Mouse (Mus musculus) forebrain, embryonic 13.5 days (tissue): ENCODE results near the gene Dlgap1. TPM values are rescaled to one million over a fixed set of nuclear protein-coding genes. Genes with fewer than 3 reads are reported as not detected.

Experiments used
- ATAC-seq: fragments of 200-750 bp; cut with Nextera tagmentation; 2 replicates; pipeline ENCODE4 v1.8.0; 2017
- H3K27ac ChIP-seq: fragments of 300-500 bp; sonication (generic); 2 replicates; pipeline ENCODE4 v1.5.1; 2015; ENCODE audit warnings: inconsistent platforms, mild to moderate bottlenecking, moderate library complexity
- H3K27me3 ChIP-seq: fragments of 300-500 bp; sonication (generic); 2 replicates; pipeline ENCODE4 v1.6.1; 2015; ENCODE audit warnings: mild to moderate bottlenecking, inconsistent platforms
- H3K36me3 ChIP-seq: fragments of 300-500 bp; sonication (generic); 2 replicates; pipeline ENCODE4 v1.6.1; 2015; ENCODE audit warnings: mild to moderate bottlenecking, inconsistent platforms; ENCODE audit not compliant: poor library complexity, severe bottlenecking
- H3K4me1 ChIP-seq: fragments of 300-500 bp; sonication (generic); 2 replicates; pipeline ENCODE4 v1.6.1; 2015; ENCODE audit warnings: inconsistent platforms
- H3K4me2 ChIP-seq: fragments of 300-500 bp; sonication (generic); 2 replicates; pipeline ENCODE4 v1.6.1; 2015; ENCODE audit warnings: inconsistent platforms, mild to moderate bottlenecking, moderate library complexity
- H3K4me3 ChIP-seq: fragments of 300-500 bp; sonication (generic); 2 replicates; pipeline ENCODE4 v1.5.1; 2015; ENCODE audit warnings: mild to moderate bottlenecking, inconsistent platforms
- H3K9ac ChIP-seq: fragments of 300-500 bp; sonication (generic); 2 replicates; pipeline ENCODE4 v1.6.1; 2015; ENCODE audit warnings: mild to moderate bottlenecking, inconsistent platforms
- H3K9me3 ChIP-seq: fragments of 300-500 bp; sonication (generic); replicated peaks from 2 replicates; pipeline ENCODE4 v1.6.1; 2016; ENCODE audit warnings: inconsistent platforms
- WGBS: fragments of 180-500 bp; shearing (Covaris S2); methylation state at CpG from one replicate; pipeline ENCODE4 v1.1.7; 2015; 5-methylcytosine and 5-hydroxymethylcytosine counted together
- polyA plus RNA-seq: library from polyadenylated mRNA; unstranded; fragments of >200 nt; fragmentation: Nextera tagmentation; extraction: Ambion mirVana; gene quantifications from 2 replicates; pipeline ENCODE4 v1.2.1, GENCODE M21; 2015

Gene Dlgap1
- polyA plus RNA-seq, 1 experiment from 2014 or later: 9.3 TPM

DNA sequence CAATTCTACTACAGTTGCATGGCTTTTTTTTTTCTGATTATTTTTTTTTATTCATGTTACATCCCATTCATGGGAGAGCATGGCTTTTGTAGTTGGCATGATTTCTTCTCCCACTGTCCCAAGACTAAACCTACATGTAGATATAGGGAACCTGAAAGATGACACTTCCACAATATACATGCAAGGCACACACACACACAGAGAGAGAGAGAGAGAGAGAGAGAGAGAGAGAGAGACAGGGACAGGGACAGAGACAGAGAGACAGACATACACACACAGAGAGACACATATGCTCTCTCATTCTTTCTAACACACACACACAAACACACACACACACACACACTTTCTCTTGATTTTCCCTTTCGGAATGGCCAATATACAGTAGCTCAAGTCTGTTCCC lies 395.1 kb downstream of the Dlgap1 start:
- peak; percentile 34 for ATAC-seq
- peaks cover 7% of the 10 kb centered on the region; the same call in 1 of the 2 replicates for H3K4me1 ChIP-seq
- no peak overlapping the region for H3K4me2 ChIP-seq
- no peaks in the 10 kb centered on the region for H3K9me3 ChIP-seq
- peak overlapping the region; percentile 59 for H3K27ac ChIP-seq
- H3K27me3 ChIP-seq: no peaks in the 10 kb centered on the region
- H3K9ac ChIP-seq: no peak overlapping the region
- WGBS: 96% methylated on average over 1 of the region's 1 CpGs
- H3K36me3 ChIP-seq: no peaks in the 10 kb centered on the region
- H3K4me3 ChIP-seq: no peak overlapping the region

DNA sequence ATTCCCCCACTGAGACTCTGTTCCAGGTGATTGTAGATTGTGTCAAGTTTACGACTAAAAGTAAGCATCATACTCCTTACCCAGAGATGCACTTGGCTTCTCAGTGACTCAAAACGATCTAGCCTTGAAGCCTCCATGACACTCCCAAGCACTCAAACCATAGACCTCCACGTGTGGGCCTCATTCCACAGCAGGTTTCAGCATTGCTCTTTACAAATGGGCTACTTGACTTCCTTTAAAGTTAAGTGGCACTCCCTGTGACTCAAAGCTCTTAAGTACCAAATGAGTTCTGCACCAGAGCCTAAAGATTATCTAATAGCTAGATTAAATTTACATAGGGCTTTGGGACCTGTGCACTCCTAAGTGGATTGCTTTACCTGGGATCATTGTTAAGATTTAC lies 400.3 kb downstream of the Dlgap1 start:
- 73% methylated on average over 3 of the region's 3 CpGs for WGBS

DNA sequence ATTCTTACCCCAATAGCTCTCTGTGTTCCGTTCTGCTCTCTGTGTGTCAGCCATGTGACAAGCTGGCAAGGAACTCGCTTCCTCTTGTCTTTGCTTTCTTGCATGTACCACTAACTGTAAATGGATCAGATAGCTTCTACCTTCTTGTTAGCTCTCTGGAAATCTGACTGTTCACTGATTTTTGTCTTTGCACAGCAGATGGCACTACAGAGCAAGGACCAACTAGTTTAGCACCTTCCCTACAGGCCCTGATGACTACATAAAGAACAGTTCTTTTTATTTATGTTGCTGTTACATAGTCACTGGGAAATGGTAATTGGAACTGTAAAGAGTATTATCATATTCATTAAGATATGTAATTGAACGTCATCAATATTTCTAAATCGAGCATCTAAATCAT lies 408.1 kb downstream of the Dlgap1 start:
- no peak overlapping the region for H3K27ac ChIP-seq
- H3K4me3 ChIP-seq: no peak overlapping the region
- H3K36me3 ChIP-seq: no peaks in the 10 kb centered on the region
- H3K9ac ChIP-seq: no peak overlapping the region
- no peak overlapping the region for H3K4me2 ChIP-seq
- WGBS: 81% methylated on average over 4 of the region's 4 CpGs
- H3K4me1 ChIP-seq: no peaks in the 10 kb centered on the region
- no peaks in the 10 kb centered on the region for H3K27me3 ChIP-seq
- H3K9me3 ChIP-seq: no peaks in the 10 kb centered on the region
- no peak for ATAC-seq

More for the DNA sequence above, 400.3 kb downstream of the Dlgap1 start:
- H3K4me2 ChIP-seq: no peak overlapping the region
- H3K36me3 ChIP-seq: no peaks in the 10 kb centered on the region
- H3K4me1 ChIP-seq: peaks cover 3% of the 10 kb centered on the region; the same call in 1 of the 2 replicates
- H3K9me3 ChIP-seq: no peaks in the 10 kb centered on the region
- no peak overlapping the region for H3K27ac ChIP-seq
- no peak overlapping the region for H3K4me3 ChIP-seq
- ATAC-seq: no peak
- H3K9ac ChIP-seq: no peak overlapping the region
- H3K27me3 ChIP-seq: no peaks in the 10 kb centered on the region

DNA sequence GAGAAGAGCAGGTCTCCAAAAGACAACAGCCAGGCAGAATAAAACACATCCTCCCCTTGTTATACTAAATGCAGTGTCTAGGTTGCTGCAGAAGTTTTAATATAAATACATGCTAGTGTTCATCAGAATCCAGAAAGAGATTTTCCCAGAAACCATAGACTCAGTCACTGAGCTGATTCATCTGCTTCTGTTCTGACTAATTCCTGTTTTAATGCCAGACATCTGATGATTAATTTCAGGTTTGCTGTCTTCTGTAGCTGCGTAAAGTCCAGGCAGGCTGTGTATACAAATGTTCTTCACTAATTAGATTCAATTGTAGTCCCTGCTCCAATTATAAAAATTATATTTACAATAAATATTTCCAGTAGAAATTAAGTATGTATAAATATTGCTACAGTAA lies 419.6 kb downstream of the Dlgap1 start:
- ATAC-seq: no peak

DNA sequence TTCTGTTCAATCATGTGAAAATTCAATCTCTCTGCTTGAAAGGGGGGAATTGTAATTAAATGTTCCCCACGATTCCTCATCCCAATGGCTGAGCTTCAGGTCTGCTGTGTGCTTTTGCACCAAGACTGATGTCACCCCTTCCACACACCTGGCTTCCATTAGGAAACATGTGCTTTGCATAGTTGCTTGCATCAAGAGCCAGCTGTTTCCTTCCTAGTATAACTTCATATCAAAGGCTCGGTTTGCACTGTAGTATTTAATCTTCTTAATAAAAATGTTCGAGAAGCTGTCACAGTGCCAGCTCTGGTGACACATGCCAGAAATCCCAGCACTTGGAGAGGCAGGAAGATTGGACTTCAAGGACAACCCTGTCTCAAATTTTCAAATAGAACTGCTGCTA lies 428.3 kb downstream of the Dlgap1 start:
- no peak overlapping the region; the same call in 1 of the 2 replicates for H3K27ac ChIP-seq
- peak; percentile 63; the same call in 1 of the 2 replicates for ATAC-seq
- no peaks in the 10 kb centered on the region for H3K36me3 ChIP-seq
- no peaks in the 10 kb centered on the region for H3K27me3 ChIP-seq
- H3K4me2 ChIP-seq: 0 out of 2 replicates have a peak overlapping the region, but pooled peaks have one; percentile 1
- 29% methylated on average over 3 of the region's 3 CpGs for WGBS
- H3K4me3 ChIP-seq: no peak overlapping the region
- H3K4me1 ChIP-seq: peaks cover 7% of the 10 kb centered on the region; the same call in 1 of the 2 replicates
- H3K9me3 ChIP-seq: no peaks in the 10 kb centered on the region
- H3K9ac ChIP-seq: no peak overlapping the region

More for the DNA sequence above, 419.6 kb downstream of the Dlgap1 start:
- WGBS: 91% methylated on average over 1 of the region's 1 CpGs
- no peak overlapping the region for H3K27ac ChIP-seq
- H3K36me3 ChIP-seq: no peaks in the 10 kb centered on the region
- H3K9ac ChIP-seq: no peak overlapping the region
- H3K27me3 ChIP-seq: no peaks in the 10 kb centered on the region
- H3K4me3 ChIP-seq: no peak overlapping the region
- H3K9me3 ChIP-seq: 0 out of 2 replicates have a peak, but pooled peaks cover 5% of the 10 kb centered on the region
- no peak overlapping the region for H3K4me2 ChIP-seq
- H3K4me1 ChIP-seq: no peaks in the 10 kb centered on the region

DNA sequence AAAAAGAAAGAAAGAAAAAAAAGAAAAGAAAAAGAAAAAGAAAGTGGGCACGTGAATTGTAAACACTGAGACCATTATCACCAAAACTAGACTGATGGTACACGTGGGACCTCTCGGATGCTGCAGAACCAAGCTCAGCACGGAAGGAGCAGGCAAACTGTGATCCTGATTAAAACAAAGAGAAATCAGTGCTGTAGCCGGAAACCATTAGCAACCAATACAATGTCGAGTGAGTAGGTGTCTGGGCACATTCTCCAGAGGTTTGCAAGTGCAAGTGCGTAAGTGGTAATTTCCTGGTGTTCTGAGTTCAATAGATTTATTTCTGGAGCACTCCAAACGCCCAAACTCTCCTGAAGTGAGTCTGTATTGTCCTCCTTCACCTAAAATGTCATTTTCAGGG lies 428.8 kb downstream of the Dlgap1 start:
- Histone ChIP-seq H3K4me1 (peaks cover 7% of the 10 kb centered on the region; the same call in 1 of the 2 replicates), H3K27ac (no peak overlapping the region), H3K4me2 (no peak overlapping the region), H3K4me3 (no peak overlapping the region), H3K9ac (no peak overlapping the region), H3K27me3 (no peaks in the 10 kb centered on the region), H3K9me3 (no peaks in the 10 kb centered on the region), H3K36me3 (no peaks in the 10 kb centered on the region)
- 0 out of 2 replicates have a peak, but pooled peaks have one; percentile 38 for ATAC-seq
- 55% methylated on average over 8 of the region's 8 CpGs for WGBS

DNA sequence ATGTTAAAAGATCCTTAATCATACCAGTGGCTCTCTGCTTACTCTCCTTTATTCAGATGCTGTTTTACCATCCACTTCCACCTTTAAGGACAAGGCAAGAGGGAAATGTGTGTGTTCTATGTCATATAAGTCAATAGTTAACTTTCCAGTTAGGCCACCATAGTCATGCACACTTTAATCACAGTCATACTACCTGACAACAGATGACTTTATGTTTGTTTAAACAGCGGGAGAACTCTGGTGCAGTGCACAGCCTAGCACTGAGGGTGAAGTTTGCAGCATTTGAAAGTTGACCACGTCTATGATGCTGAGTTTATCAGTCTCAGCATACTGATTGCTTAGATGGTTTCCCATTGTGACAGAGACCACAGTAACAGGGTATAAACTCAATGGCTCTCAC lies 433.0 kb downstream of the Dlgap1 start:
- no peaks in the 10 kb centered on the region for H3K27me3 ChIP-seq
- no peak overlapping the region for H3K4me2 ChIP-seq
- H3K27ac ChIP-seq: no peak overlapping the region
- H3K9ac ChIP-seq: no peak overlapping the region
- no peaks in the 10 kb centered on the region for H3K9me3 ChIP-seq
- no peaks in the 10 kb centered on the region for H3K36me3 ChIP-seq
- peaks cover 5% of the 10 kb centered on the region; the same call in 1 of the 2 replicates for H3K4me1 ChIP-seq
- WGBS: 77% methylated on average over 2 of the region's 2 CpGs
- no peak overlapping the region for H3K4me3 ChIP-seq
- no peak for ATAC-seq

DNA sequence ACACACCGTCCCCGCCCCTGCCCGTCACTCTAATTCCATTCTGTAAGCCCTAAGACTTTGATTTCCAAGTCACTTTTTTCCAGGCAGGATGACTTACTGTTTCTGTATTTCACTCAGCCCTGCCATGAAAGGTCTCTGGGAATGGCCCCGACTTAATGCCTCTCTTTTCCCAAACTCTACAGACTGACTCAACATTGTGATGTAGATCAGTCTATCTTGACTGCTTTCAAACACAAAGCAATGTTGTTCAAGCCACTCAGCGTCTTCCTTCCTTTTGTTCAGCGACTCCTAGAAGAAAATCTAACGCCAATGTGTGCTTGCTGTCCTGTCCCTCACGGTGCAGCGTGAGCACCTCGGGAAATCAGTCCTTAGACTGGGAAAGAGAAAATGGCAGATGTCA lies 434.9 kb downstream of the Dlgap1 start:
- H3K27ac ChIP-seq: no peak overlapping the region
- 15% methylated on average over 10 of the region's 10 CpGs for WGBS
- H3K36me3 ChIP-seq: no peaks in the 10 kb centered on the region
- H3K9me3 ChIP-seq: no peaks in the 10 kb centered on the region
- H3K4me2 ChIP-seq: no peak overlapping the region
- ATAC-seq: no peak
- no peaks in the 10 kb centered on the region for H3K4me1 ChIP-seq
- H3K4me3 ChIP-seq: no peak overlapping the region
- no peak overlapping the region for H3K9ac ChIP-seq
- H3K27me3 ChIP-seq: no peaks in the 10 kb centered on the region

DNA sequence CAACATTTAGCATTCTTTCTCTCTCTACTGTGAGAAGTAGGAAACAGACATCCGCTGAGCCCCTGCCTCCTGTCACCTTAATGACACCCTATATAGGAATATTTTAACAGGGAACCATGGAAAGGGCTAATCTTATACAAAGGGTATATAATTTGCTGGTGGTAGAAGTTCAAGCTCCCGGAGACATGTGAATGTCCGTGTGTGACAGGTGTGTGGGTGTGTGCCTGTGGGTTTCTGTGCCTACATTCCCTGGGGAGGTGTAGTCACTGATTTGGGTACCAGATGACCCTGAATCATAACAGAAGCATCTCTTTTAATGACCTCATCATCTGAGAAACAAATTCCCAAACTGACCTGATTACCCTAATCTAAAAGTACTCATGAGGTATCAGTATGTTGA lies 445.3 kb downstream of the Dlgap1 start:
- H3K4me1 ChIP-seq: no peaks in the 10 kb centered on the region
- no peak overlapping the region for H3K4me3 ChIP-seq
- no peaks in the 10 kb centered on the region for H3K9me3 ChIP-seq
- no peak overlapping the region for H3K27ac ChIP-seq
- no peaks in the 10 kb centered on the region for H3K27me3 ChIP-seq
- H3K9ac ChIP-seq: no peak overlapping the region
- H3K4me2 ChIP-seq: no peak overlapping the region
- no peaks in the 10 kb centered on the region for H3K36me3 ChIP-seq
- no peak for ATAC-seq
- 92% methylated on average over 3 of the region's 3 CpGs for WGBS

DNA sequence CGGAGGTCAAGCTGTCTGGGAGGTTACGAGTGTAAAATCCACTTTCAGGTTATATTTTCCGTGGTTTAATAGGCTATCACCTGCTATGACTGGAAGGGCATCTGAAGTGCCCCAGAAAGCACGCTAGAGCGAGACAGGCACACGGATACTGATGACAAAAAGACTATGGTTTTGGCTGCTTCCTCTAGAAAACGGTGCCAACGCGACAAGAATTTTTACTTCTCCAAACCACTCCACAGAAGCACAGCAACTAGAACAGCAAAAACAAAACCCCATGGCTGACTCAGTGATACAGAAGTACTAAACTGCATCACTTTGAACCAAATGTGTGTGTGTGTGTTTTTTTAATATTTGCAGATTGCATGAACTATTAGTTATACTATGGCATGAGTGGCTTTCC lies 459.0 kb downstream of the Dlgap1 start:
- no peak overlapping the region for H3K4me2 ChIP-seq
- H3K9ac ChIP-seq: no peak overlapping the region
- 92% methylated on average over 9 of the region's 9 CpGs for WGBS
- no peak overlapping the region for H3K27ac ChIP-seq
- no peak for ATAC-seq
- no peaks in the 10 kb centered on the region for H3K27me3 ChIP-seq
- no peaks in the 10 kb centered on the region for H3K9me3 ChIP-seq
- H3K4me1 ChIP-seq: 0 out of 2 replicates have a peak, but pooled peaks cover 5% of the 10 kb centered on the region
- no peaks in the 10 kb centered on the region for H3K36me3 ChIP-seq
- no peak overlapping the region for H3K4me3 ChIP-seq

DNA sequence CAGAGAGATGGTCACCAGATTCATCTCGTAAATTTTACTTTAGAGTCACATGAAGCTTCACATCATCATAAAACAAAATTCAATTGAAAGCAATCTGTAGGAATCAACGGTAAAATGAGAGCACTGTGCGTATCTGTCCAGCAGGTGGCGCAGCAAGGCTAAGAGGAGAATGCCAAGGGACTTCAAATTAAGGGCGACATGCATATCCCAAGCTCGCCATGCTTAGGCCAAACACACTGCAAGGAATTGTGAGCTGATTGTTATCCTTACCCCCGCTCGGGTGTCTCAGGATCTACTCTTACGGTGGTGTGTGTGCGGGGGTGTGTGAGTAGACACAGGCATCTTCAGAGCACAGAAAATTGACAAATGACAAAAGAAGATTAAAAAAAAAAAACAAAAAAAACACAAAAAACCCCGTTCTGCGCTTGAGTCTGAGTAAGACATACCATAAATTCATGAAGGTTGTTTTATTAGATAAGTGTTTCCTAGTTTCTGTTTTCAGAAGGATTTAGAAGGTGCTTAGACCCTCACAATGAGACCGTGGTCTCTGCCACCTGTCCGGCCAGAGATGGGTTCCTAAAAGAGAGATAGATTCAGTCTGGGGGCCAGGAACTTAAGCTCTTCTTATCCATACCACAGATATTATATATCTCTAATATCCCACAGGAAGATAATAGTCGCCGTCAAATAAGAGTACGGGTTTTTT lies 461.0 kb downstream of the Dlgap1 start:
- Histone ChIP-seq H3K4me1 (0 out of 2 replicates have a peak, but pooled peaks cover 5% of the 10 kb centered on the region), H3K4me2 (peak overlapping the region; percentile 46), H3K9ac (no peak overlapping the region), H3K27me3 (no peaks in the 10 kb centered on the region), H3K36me3 (no peaks in the 10 kb centered on the region), H3K4me3 (peak overlapping the region; percentile 9; the same call in 1 of the 2 replicates), H3K27ac (no peak overlapping the region), H3K9me3 (no peaks in the 10 kb centered on the region)
- peak; percentile 77 for ATAC-seq
- 15% methylated on average over 17 of the region's 17 CpGs for WGBS

DNA sequence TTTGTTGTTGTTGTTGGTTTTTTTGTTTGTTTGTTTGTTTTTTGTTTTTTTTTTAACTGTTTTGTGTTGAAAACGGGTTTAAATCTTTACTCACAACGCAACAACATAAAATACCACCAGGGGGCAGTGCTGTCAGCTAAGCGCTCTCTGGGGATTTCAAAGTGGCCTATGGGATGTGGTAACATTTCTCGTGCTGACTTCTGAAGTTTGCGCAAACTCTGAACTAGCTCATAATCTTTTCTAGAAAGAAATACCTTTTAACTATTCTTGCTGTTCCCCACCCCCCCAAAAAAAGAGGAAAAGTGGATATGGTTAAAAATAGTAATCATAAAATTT lies 461.5 kb downstream of the Dlgap1 start:
- H3K9me3 ChIP-seq: no peaks in the 10 kb centered on the region

DNA sequence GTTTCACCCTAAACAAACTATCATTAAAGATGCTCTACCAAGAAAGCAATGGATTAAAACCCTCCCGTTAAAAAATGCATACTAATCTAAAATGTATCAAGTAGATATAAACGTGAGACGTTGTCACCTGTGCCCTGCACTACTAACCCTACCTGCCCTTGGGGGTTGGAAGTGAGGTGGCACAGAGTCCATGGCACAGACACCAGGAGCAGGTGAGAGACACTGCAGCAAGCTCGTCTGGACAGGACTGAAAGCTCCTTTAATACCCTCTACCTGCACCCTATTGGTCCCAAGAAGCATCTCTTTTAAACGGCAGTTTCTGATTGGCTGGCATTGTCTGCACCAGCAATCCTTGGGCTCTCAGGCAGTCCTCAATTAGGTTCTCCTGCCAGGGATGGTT lies 464.0 kb downstream of the Dlgap1 start:
- Histone ChIP-seq H3K36me3 (no peaks in the 10 kb centered on the region), H3K4me2 (no peak overlapping the region), H3K27ac (no peak overlapping the region), H3K9me3 (no peaks in the 10 kb centered on the region), H3K9ac (no peak overlapping the region), H3K4me3 (no peak overlapping the region), H3K4me1 (0 out of 2 replicates have a peak, but pooled peaks cover 5% of the 10 kb centered on the region), H3K27me3 (no peaks in the 10 kb centered on the region)
- WGBS: 74% methylated on average over 5 of the region's 5 CpGs
- no peak for ATAC-seq

More for the DNA sequence above, 461.5 kb downstream of the Dlgap1 start:
- H3K9ac ChIP-seq: no peak overlapping the region
- no peaks in the 10 kb centered on the region for H3K36me3 ChIP-seq
- no peak overlapping the region for H3K4me3 ChIP-seq
- no peaks in the 10 kb centered on the region for H3K27me3 ChIP-seq
- 0 out of 2 replicates have a peak, but pooled peaks cover 5% of the 10 kb centered on the region for H3K4me1 ChIP-seq
- 17% methylated on average over 5 of the region's 5 CpGs for WGBS
- ATAC-seq: no peak
- no peak overlapping the region for H3K27ac ChIP-seq
- no peak overlapping the region for H3K4me2 ChIP-seq
